Mouse (Mus musculus) lung, adult 2 months (tissue): ENCODE data around the gene Ssh2. TPM values are rescaled to one million over a fixed set of nuclear protein-coding genes. Genes with fewer than 3 reads are reported as not detected.

ENCODE experiments used
- DNase-seq: peaks from one replicate; pipeline ENCODE4 v3.0.0; 2022
- H3K4me1 ChIP-seq: fragments of 200-500 bp; 2 replicates; pipeline ENCODE4 v1.6.1; 2011; ENCODE audit warnings: low read length; ENCODE audit not compliant: control insufficient read depth, insufficient read depth
- H3K4me3 ChIP-seq: fragments of 200-500 bp; replicated peaks from 2 replicates; pipeline ENCODE3; 2011; ENCODE audit warnings: low read depth, mild to moderate bottlenecking, control low read depth, low read length; ENCODE audit errors: extremely low read depth
- CTCF ChIP-seq: fragments of 200-500 bp; IDR thresholded peaks from 2 replicates; pipeline ENCODE4 v1.5.1; 2011; ENCODE audit warnings: mild to moderate bottlenecking, low read length, control low read depth; ENCODE audit not compliant: insufficient read depth
- POLR2A ChIP-seq: fragments of 200-500 bp; IDR thresholded peaks from 2 replicates; pipeline ENCODE4 v1.6.1; 2011; ENCODE audit warnings: low read depth, mild to moderate bottlenecking, control low read depth, low read length, borderline replicate concordance; ENCODE audit errors: extremely low read depth
- WGBS: fragments of 180-500 bp; shearing (Covaris S2); methylation state at CpG from one replicate; pipeline ENCODE4 v1.1.7; 2018; 5-methylcytosine and 5-hydroxymethylcytosine counted together
- polyA plus RNA-seq: library from polyadenylated mRNA; depleted of rRNA; stranded (reverse); fragments of >200 nt; gene quantifications from 2 replicates; pipeline ENCODE4 v1.2.3, GENCODE M21; 2012

Ssh2 gene
- polyA plus RNA-seq, 1 experiment: 31.8 TPM

DNA sequence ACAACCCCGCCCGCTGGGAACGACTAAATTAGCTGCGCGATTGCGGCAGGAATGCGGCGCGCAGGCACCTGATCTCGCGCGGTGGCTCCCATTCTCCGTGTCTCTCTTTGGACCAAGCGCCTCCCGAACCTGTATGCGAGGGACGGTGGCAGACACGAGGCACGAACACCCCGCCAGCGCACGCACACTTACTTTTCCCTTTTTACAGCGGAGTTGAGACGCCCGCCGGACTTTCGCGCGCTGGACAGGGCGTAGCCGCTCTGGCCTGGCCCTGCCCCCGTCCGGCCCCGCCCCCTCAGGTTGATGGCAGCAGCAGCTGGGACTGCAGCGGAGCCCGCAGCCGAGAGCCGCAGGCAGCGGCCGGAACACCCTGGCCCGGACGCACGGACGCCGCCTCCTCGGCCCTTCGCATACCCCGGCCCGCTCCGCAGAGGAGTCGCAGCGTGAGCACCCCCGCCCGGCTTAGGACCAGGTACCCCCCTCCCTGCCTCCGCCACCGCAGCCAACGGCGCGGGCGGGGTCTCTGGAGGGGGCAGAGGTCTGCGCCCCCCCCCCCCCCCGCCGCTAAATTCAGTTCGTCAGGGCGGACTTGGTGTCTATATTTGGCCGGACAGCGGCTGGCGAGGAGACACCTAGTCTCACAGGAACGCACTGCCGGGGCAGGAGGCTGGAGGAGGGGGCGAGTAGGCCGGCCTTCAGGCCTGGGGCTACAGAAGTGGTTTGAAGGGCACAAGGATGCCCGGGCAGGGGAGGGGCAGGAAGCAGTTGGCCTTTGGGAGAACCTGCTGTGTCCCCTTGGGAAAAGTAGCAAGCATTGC is 246.4 kb downstream of the Ssh2 start, which contains the start of gene Coro6:
Gene Coro6, plus strand, starts transcription at position 129 of the 818 bp plus-strand sequence.
- WGBS: under 1% methylated on average over 71 of the region's 73 CpGs
- Histone ChIP-seq H3K4me1 (peaks cover 3% of the 10 kb centered on the region), H3K4me3 (peak within 1 kb of the TSS; percentile 84)
- peak; percentile 78 for DNase-seq
- TF ChIP-seq POLR2A (no peak), CTCF (no peak)

GRCm38 (mm10) chr11:77463101-77463445 is 247.0 kb downstream of the Ssh2 start:
- Histone ChIP-seq H3K4me3 (no peak overlapping the region), H3K4me1 (peaks cover 6% of the 10 kb centered on the region)
- no peak for DNase-seq
- TF ChIP-seq POLR2A: no peak
- no peak for TF ChIP-seq CTCF
- 40% methylated on average over 8 of the region's 8 CpGs for WGBS

GRCm38 (mm10) chr11:77463786-77464185 is 247.7 kb downstream of the Ssh2 start:
- WGBS: 86% methylated on average over 10 of the region's 10 CpGs
- TF ChIP-seq CTCF (no peak), POLR2A (no peak)
- Histone ChIP-seq H3K4me3 (no peak overlapping the region), H3K4me1 (peaks cover 6% of the 10 kb centered on the region)
- DNase-seq: no peak

GRCm38 (mm10) chr11:77464684-77465083 is 248.6 kb downstream of the Ssh2 start:
- no peak for DNase-seq
- TF ChIP-seq CTCF (no peak), POLR2A (no peak)
- 50% methylated on average over 4 of the region's 4 CpGs for WGBS
- peaks cover 6% of the 10 kb centered on the region for H3K4me1 ChIP-seq
- no peak overlapping the region for H3K4me3 ChIP-seq

- Histone ChIP-seq H3K4me1 (peaks cover 6% of the 10 kb centered on the region), H3K4me3 (no peak overlapping the region)
- DNase-seq: no peak
- 76% methylated on average over 3 of the region's 3 CpGs for WGBS
- TF ChIP-seq CTCF: no peak
- no peak for TF ChIP-seq POLR2A
Observed at GRCm38 (mm10) chr11:77465111-77465510, 249.0 kb downstream of the Ssh2 start.

GRCm38 (mm10) chr11:77466544-77466943 is 250.5 kb downstream of the Ssh2 start:
- peaks cover 6% of the 10 kb centered on the region for H3K4me1 ChIP-seq
- H3K4me3 ChIP-seq: no peak overlapping the region
- TF ChIP-seq CTCF: no peak
- no peak for TF ChIP-seq POLR2A
- 50% methylated on average over 9 of the region's 9 CpGs for WGBS
- no peak for DNase-seq

- DNase-seq: peak; percentile 78
- H3K4me3 ChIP-seq: no peak overlapping the region
- 8% methylated on average over 25 of the region's 25 CpGs for WGBS
- peaks cover 3% of the 10 kb centered on the region; the same call in 1 of the 2 replicates for H3K4me1 ChIP-seq
- TF ChIP-seq POLR2A: no peak
- TF ChIP-seq CTCF: peak; percentile 50
Observed at GRCm38 (mm10) chr11:77467157-77467556, 251.1 kb downstream of the Ssh2 start.

- WGBS: 11% methylated on average over 20 of the region's 20 CpGs
- Histone ChIP-seq H3K4me3 (no peak overlapping the region), H3K4me1 (peaks cover 3% of the 10 kb centered on the region; the same call in 1 of the 2 replicates)
- TF ChIP-seq POLR2A: no peak
- peak; percentile 76 for TF ChIP-seq CTCF
- DNase-seq: peak; percentile 83
Observed at GRCm38 (mm10) chr11:77467784-77468183, 251.7 kb downstream of the Ssh2 start.

- 89% methylated on average over 9 of the region's 9 CpGs for WGBS
- TF ChIP-seq POLR2A: no peak
- TF ChIP-seq CTCF: no peak
Observed at GRCm38 (mm10) chr11:77468397-77468796, 252.3 kb downstream of the Ssh2 start.

DNA sequence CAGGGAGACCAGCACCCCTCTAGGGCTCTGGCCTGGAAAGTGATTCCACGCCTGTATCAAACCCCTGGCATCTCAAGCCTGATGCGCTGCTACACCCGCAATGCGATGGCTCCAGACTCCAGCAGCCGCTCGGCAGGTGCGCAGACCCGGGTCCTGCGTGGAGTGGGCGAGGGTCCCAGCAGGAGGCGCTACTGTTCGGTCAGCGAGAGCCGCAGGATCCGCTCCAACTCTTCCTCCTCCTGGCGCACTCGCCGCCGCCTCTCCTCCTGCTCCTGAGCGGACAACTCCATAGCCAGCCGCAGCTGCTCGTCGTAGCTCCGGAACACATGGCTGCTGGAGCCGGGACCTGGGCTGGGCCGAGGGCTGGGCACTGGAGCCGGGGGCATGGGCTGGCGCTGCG is 255.3 kb downstream of the Ssh2 start:
- 82% methylated on average over 28 of the region's 29 CpGs for WGBS
- no peak for DNase-seq
- Histone ChIP-seq H3K4me1 (peaks cover 3% of the 10 kb centered on the region; the same call in 1 of the 2 replicates), H3K4me3 (no peak overlapping the region)
- TF ChIP-seq CTCF: no peak
- no peak for TF ChIP-seq POLR2A

More at GRCm38 (mm10) chr11:77468397-77468796, 252.3 kb downstream of the Ssh2 start:
- DNase-seq: no peak
- Histone ChIP-seq H3K4me1 (peaks cover 3% of the 10 kb centered on the region; the same call in 1 of the 2 replicates), H3K4me3 (no peak overlapping the region)

DNA sequence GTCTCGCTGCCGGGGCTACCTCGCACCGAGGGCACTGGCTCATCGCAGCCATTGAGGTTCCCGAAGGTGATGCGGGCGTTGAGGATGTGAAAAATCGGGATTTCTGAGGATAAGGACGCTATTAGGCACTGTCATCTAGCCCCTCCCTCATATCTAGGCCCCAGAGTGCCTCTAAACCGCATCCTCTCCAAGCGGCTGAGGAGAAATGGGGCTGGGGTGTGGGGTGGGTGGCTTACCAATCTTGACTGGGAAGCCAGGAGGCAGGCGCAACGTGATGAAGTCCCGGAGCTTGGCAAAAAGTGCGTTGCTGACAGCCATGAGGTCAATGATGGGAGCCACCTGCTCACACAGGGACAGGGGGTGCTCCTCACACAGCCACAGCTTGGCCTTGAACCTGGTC is 256.7 kb downstream of the Ssh2 start:
- no peak overlapping the region for H3K4me3 ChIP-seq
- no peaks in the 10 kb centered on the region; the same call in 1 of the 2 replicates for H3K4me1 ChIP-seq
- WGBS: 90% methylated on average over 16 of the region's 16 CpGs
- TF ChIP-seq POLR2A (no peak), CTCF (no peak)
- DNase-seq: no peak
